Mouse (Mus musculus) gastrocnemius, postnatal 36 days (tissue): ENCODE data around the gene Klhl40. TPM values are rescaled to one million over a fixed set of nuclear protein-coding genes. Genes with fewer than 3 reads are reported as not detected.

Source experiments
- DNase-seq, 2 experiments: peaks; one replicate each; pipeline ENCODE4 v3.0.0; 2022
- intact Hi-C: fragments of 180-260 bp; cut with DNase I; formaldehyde crosslinking; loops from one replicate; pipeline ENCODE4 v1.15.1; 2025
- long read RNA-seq, 2 experiments: library from polyadenylated mRNA; stranded (forward); transcript quantifications; one replicate each; pipeline ENCODE4 v2.0.0; 2021
- total RNA-seq, 2 experiments: library from RNA; stranded (reverse); gene quantifications; 2 replicates each; pipeline ENCODE4 v1.2.3; 2021

Gene Klhl40
- total RNA-seq: 100 to 1,000 TPM; 113 to 117 TPM
- long read RNA-seq, experiment 1, transcript Klhl40-201 (6 exons, 2,370 nt): major isoform, 90 of 110 reads
- long read RNA-seq, experiment 1, partial matches to known transcripts: 19 of 110 reads
- long read RNA-seq, experiment 1, other reads (novel, unspliced or antisense): 1 of 110 reads
- long read RNA-seq, experiment 2, transcript Klhl40-201 (6 exons, 2,370 nt): major isoform, 126 of 142 reads
- long read RNA-seq, experiment 2, partial matches to known transcripts: 4 of 142 reads
- long read RNA-seq, experiment 2, other reads (novel, unspliced or antisense): 12 of 142 reads

- intact Hi-C loops: no loop called here
- no peak for DNase-seq
Measured at GRCm38 (mm10) chr9:121777484-121778065, at the start of gene Klhl40. Gene Klhl40 (plus strand): TSS chr9:121777607.

- intact Hi-C loops: no loop called here
- DNase-seq: no peak
Measured at GRCm38 (mm10) chr9:121740490-121740889, 36.9 kb upstream of the Klhl40 start.

GRCm38 (mm10) chr9:121741168-121741567 lies 36.2 kb upstream of the Klhl40 start:
- intact Hi-C loops: no loop called here
- no peak for DNase-seq

GRCm38 (mm10) chr9:121744051-121744450 lies 33.4 kb upstream of the Klhl40 start:
- no peak for DNase-seq
- intact Hi-C loops: no loop called here

GRCm38 (mm10) chr9:121752774-121753173 lies 24.6 kb upstream of the Klhl40 start:
- DNase-seq: no peak
- intact Hi-C loops: no loop called here

- intact Hi-C loops: loop anchor here (5.0 kb wide), 1 partner anchor 73 kb away; no protein-coding TSS in a partner anchor
- DNase-seq: no peak
Measured at GRCm38 (mm10) chr9:121754624-121755023, 22.8 kb upstream of the Klhl40 start.

GRCm38 (mm10) chr9:121756785-121757184 lies 20.6 kb upstream of the Klhl40 start:
- no peak for DNase-seq
- intact Hi-C loops: loop anchor here (5.0 kb wide), 1 partner anchor 71 kb away; no protein-coding TSS in a partner anchor

GRCm38 (mm10) chr9:121757432-121757831 lies 20.0 kb upstream of the Klhl40 start:
- peak in 1 of 2 experiments; percentile 30 for DNase-seq
- intact Hi-C loops: loop anchor here (5.0 kb wide), 1 partner anchor 70 kb away; no protein-coding TSS in a partner anchor

GRCm38 (mm10) chr9:121757835-121758814 lies 19.3 kb upstream of the Klhl40 start:
- peak; percentile 49 to 52 for DNase-seq
- intact Hi-C loops: loop anchor here (5.0 kb wide), 1 partner anchor 69 kb away; no protein-coding TSS in a partner anchor

GRCm38 (mm10) chr9:121759091-121760081 lies 18.0 kb upstream of the Klhl40 start, which contains the start of gene Zfp651:
Gene Zfp651 (plus strand): TSS chr9:121759330.
- DNase-seq: peak in 1 of 2 experiments; percentile 65
- intact Hi-C loops: loop anchor here (5.0 kb wide), 2 partner anchors 37 to 68 kb away; no protein-coding TSS in a partner anchor

- intact Hi-C loops: loop anchor here (5.0 kb wide), 1 partner anchor 38 kb away; no protein-coding TSS in a partner anchor
- peak; percentile 63 to 70 for DNase-seq
Measured at GRCm38 (mm10) chr9:121760271-121761090, 16.9 kb upstream of the Klhl40 start.

GRCm38 (mm10) chr9:121761091-121761665 lies 16.2 kb upstream of the Klhl40 start:
- peak in 1 of 2 experiments; percentile 41 for DNase-seq
- intact Hi-C loops: loop anchor here (5.0 kb wide), 1 partner anchor 39 kb away; no protein-coding TSS in a partner anchor

- intact Hi-C loops: loop anchor here (5.0 kb wide), 1 partner anchor 39 kb away; no protein-coding TSS in a partner anchor
- DNase-seq: peak in 1 of 2 experiments; percentile 17
Measured at GRCm38 (mm10) chr9:121761787-121762186, 15.6 kb upstream of the Klhl40 start.

GRCm38 (mm10) chr9:121762248-121762647 lies 15.2 kb upstream of the Klhl40 start:
- intact Hi-C loops: loop anchor here (5.0 kb wide), 1 partner anchor 40 kb away; no protein-coding TSS in a partner anchor
- peak in 1 of 2 experiments; percentile 34 for DNase-seq

GRCm38 (mm10) chr9:121762761-121763160 lies 14.6 kb upstream of the Klhl40 start:
- DNase-seq: peak in 1 of 2 experiments; percentile 25
- intact Hi-C loops: loop anchor here (5.0 kb wide), 1 partner anchor 40 kb away; no protein-coding TSS in a partner anchor

GRCm38 (mm10) chr9:121763716-121764115 lies 13.7 kb upstream of the Klhl40 start:
- peak in 1 of 2 experiments; percentile 45 for DNase-seq
- intact Hi-C loops: loop anchor here (5.0 kb wide), 1 partner anchor 41 kb away; no protein-coding TSS in a partner anchor

- intact Hi-C loops: no loop called here
- DNase-seq: no peak
Measured at GRCm38 (mm10) chr9:121765166-121765855, 12.1 kb upstream of the Klhl40 start.
